Mouse (Mus musculus): ENCODE results near the gene Hectd4.

GRCm38 (mm10) chr5:121209755-121210600 is 10.0 kb upstream of the Hectd4 start:
- TF ChIP-seq GATA1 (IDR thresholded peaks at IDR 0.05; ENCODE audit: borderline replicate concordance, low read length) (no peak), FLI1 (IDR thresholded peaks at IDR 0.05; ENCODE audit: low read length) (no peak)

Data from megakaryocyte, embryonic 14.5 days (primary cell).